Mouse (Mus musculus) E14TG2a.4 (cell line): ENCODE results near the gene Micu1.
A peak's percentile ranks its signal among the peaks of the same experiment; 100 is the strongest.

Source experiments
- H3K27me3 ChIP-seq: 2 replicates; pipeline ENCODE4 v1.6.1; 2014; ENCODE audit warnings: low read length, control low read depth; ENCODE audit not compliant: insufficient read depth
- H3K36me3 ChIP-seq: 2 replicates; pipeline ENCODE4 v1.6.1; 2014; ENCODE audit warnings: low read length, control low read depth; ENCODE audit not compliant: insufficient read depth
- H3K4me1 ChIP-seq: replicated peaks from 2 replicates; pipeline ENCODE4 v1.6.1; 2014; ENCODE audit warnings: low read depth, low read length, control low read depth
- H3K4me3 ChIP-seq: replicated peaks from 2 replicates; pipeline ENCODE4 v1.5.1; 2014; ENCODE audit warnings: mild to moderate bottlenecking, low read length
- H3K9me3 ChIP-seq: 2 replicates; pipeline ENCODE4 v1.6.1; 2014; ENCODE audit warnings: low read length, control low read depth
- CTCF ChIP-seq: conservative IDR thresholded peaks from 2 replicates; pipeline ENCODE4 v1.5.1; 2014; ENCODE audit warnings: low read length
- NANOG ChIP-seq: IDR thresholded peaks from 2 replicates; pipeline ENCODE4 v1.6.1; 2014; ENCODE audit warnings: borderline replicate concordance, low read length, mixed read lengths
- POU5F1 ChIP-seq: IDR thresholded peaks from 2 replicates; pipeline ENCODE4 v1.6.1; 2014; ENCODE audit warnings: low read length, borderline replicate concordance

Gene Micu1

GRCm38 (mm10) chr10:59816569-59816968, 114.3 kb downstream of the Micu1 start:
- H3K9me3 ChIP-seq = no peaks in the 10 kb centered on the region
- H3K27me3 ChIP-seq = no peaks in the 10 kb centered on the region
- H3K36me3 ChIP-seq = no peaks in the 10 kb centered on the region
- TF ChIP-seq NANOG (no peak), POU5F1 (no peak), CTCF (no peak)
- no peak overlapping the region for H3K4me3 ChIP-seq
- H3K4me1 ChIP-seq = peaks cover 51% of the 10 kb centered on the region

DNA sequence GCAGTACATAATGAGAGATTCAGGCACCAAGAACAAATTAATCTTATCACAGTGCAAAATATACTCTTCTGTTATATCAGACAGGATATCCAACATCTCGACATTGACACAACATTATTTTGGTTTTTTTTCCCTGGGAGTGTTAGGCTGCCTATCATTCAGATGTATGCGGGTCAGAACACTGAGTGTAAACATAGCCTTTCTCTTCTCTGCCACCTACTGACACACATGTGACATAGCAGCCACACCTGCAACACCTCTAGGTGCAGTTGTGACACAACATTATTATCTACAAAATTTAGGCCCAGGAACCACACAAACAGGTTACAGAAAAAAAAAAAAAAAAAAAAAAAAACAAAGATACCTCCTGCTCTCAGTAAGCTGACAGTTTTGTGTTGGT, 115.3 kb downstream of the Micu1 start:
- H3K27me3 ChIP-seq = no peaks in the 10 kb centered on the region
- no peaks in the 10 kb centered on the region for H3K36me3 ChIP-seq
- TF ChIP-seq CTCF (peak; percentile 41), NANOG (no peak)
- H3K4me3 ChIP-seq = no peak overlapping the region
- peaks cover 58% of the 10 kb centered on the region for H3K4me1 ChIP-seq
- no peaks in the 10 kb centered on the region for H3K9me3 ChIP-seq

DNA sequence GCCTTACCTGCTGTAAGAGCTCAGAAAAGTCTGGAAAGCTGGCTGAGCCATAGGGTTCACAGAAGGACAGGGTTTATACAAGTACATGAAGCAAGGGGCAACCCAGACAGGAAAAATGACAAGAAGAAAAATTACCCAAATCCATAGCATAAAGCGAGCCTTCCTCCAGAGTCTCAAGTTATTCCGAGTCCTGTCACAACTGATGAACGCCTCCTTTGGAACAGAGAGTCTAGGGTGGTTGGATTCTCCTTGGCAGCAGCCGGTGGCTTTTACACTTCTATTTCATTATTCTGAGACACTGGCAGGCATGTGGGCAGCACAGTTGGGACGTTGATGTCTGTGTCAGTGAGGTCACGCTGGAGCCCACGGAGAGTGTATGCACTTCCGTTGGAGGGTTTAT, 115.7 kb downstream of the Micu1 start:
- Histone ChIP-seq H3K36me3 (no peaks in the 10 kb centered on the region), H3K27me3 (no peaks in the 10 kb centered on the region), H3K4me3 (no peak overlapping the region), H3K4me1 (peaks cover 58% of the 10 kb centered on the region), H3K9me3 (no peaks in the 10 kb centered on the region)
- TF ChIP-seq CTCF = no peak
- TF ChIP-seq NANOG = no peak
- TF ChIP-seq POU5F1 = no peak

DNA sequence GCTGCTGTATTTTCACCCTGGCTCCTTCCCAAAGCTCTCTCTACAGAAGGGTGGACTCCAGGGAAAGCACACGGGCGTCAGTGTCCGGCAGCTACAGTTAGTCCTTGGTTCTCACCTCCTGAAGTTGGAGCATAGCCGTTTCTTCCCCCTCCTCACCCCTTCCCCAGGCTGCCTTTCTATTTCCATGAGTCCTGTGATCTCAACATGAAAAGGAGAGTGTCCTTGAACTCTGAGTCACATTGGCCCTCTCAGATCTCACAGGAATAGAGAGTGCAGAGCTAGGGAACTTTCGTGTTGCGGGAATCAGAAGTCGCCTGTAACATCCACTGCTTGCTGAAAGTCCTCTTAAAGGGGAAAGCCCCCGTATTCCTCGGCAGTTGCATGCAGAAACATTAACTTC, 116.9 kb downstream of the Micu1 start:
- no peak for TF ChIP-seq CTCF
- TF ChIP-seq POU5F1 = no peak
- TF ChIP-seq NANOG = no peak
- Histone ChIP-seq H3K4me3 (peak overlapping the region; percentile 24), H3K27me3 (no peaks in the 10 kb centered on the region), H3K36me3 (no peaks in the 10 kb centered on the region), H3K9me3 (no peaks in the 10 kb centered on the region), H3K4me1 (peaks cover 51% of the 10 kb centered on the region)

DNA sequence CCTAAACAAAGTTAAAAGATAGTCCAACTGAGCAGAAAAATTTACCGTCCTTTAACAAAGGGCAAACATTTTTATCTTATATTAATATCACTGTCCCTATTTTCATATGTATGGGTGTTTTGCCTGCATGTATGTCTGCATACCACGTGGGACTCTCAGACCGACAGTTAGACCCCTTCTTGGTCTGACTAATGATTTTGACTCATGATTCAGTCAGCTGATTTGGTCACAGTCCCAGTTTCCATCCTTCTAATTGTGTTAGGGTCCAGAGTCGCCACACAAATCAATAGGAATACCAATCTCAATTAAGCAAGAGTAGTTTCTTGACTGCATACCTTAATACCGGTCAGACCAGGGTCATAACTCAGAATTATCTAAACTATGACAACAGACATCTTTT, 118.6 kb downstream of the Micu1 start:
- Histone ChIP-seq H3K4me1 (peaks cover 64% of the 10 kb centered on the region), H3K27me3 (no peaks in the 10 kb centered on the region), H3K36me3 (no peaks in the 10 kb centered on the region), H3K4me3 (no peak overlapping the region), H3K9me3 (no peaks in the 10 kb centered on the region)
- TF ChIP-seq CTCF (no peak), NANOG (no peak), POU5F1 (no peak)

DNA sequence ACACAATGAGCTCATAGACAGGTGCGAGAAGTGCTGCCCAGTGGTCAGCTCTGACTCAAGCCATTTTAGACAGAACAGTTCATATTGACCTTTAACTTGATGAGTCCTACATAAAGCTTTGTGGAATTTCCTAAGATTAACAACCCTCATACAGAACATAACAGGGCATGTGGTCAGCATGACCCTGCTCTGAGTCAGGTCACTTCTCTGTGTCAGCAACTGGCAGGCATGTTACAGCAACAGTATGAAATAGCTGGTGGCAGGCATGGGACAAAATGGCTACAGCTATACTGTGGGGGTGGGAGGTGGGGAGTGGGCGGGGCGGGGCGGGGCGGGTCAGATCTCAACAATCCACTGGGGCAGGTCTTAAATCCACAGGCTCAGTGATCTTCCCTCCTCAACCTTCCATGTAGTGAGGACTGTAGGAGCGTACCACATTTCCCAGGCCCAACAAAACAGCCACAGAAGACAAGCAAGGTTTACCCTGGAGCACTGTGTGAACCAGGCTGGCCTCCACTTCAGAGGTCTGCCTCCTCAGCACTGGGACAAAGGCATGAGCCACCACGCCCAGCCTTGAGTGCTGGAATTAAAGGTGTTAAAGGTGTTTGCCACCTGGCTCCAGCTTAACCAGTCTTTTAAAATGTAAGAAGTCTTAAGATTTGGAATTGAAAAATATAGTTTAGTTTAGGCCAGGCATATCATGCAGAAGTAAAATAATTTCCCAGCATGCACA, 119.2 kb downstream of the Micu1 start:
- Histone ChIP-seq H3K36me3 (no peaks in the 10 kb centered on the region), H3K9me3 (no peaks in the 10 kb centered on the region), H3K27me3 (no peaks in the 10 kb centered on the region), H3K4me3 (no peak overlapping the region), H3K4me1 (peaks cover 64% of the 10 kb centered on the region)
- TF ChIP-seq POU5F1 = no peak
- no peak for TF ChIP-seq NANOG
- TF ChIP-seq CTCF = no peak

DNA sequence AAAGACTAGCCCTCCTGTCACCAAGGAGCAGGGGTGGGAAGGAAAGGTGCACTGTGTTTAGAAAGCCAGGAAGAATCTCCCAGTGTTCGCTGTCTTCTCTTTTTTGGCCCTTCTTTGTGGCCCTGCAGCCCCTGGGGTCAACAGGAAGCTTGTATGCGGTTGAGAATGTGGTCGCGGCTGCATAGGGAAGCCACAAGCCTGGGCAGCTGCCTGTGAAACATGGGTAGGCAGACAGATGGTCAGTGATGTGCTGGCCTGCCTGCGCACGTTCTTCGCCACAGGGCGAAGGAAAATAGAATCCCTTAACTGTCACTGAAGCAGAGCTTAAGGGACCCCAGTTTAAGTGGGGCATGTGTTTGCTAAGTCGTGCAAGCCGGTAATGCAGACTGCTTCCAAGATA, 120.6 kb downstream of the Micu1 start:
- peaks cover 63% of the 10 kb centered on the region for H3K4me1 ChIP-seq
- peaks cover 4% of the 10 kb centered on the region for H3K36me3 ChIP-seq
- H3K27me3 ChIP-seq = no peaks in the 10 kb centered on the region
- H3K9me3 ChIP-seq = no peaks in the 10 kb centered on the region
- no peak overlapping the region for H3K4me3 ChIP-seq
- no peak for TF ChIP-seq POU5F1

- H3K27me3 ChIP-seq = no peaks in the 10 kb centered on the region
- TF ChIP-seq POU5F1 (no peak), CTCF (no peak), NANOG (no peak)
- H3K4me3 ChIP-seq = no peak overlapping the region
- H3K9me3 ChIP-seq = no peaks in the 10 kb centered on the region
- peaks cover 39% of the 10 kb centered on the region for H3K4me1 ChIP-seq
- peaks cover 19% of the 10 kb centered on the region for H3K36me3 ChIP-seq
These were observed 123.0 kb downstream of the Micu1 start for GRCm38 (mm10) chr10:59825137-59825812.

- Histone ChIP-seq H3K27me3 (no peaks in the 10 kb centered on the region), H3K4me3 (no peak overlapping the region), H3K36me3 (peaks cover 19% of the 10 kb centered on the region), H3K4me1 (peaks cover 7% of the 10 kb centered on the region), H3K9me3 (no peaks in the 10 kb centered on the region)
- peak; percentile 32 for TF ChIP-seq CTCF
- TF ChIP-seq NANOG = no peak
- TF ChIP-seq POU5F1 = no peak
These were observed 127.6 kb downstream of the Micu1 start for GRCm38 (mm10) chr10:59829886-59830285.
